Mouse (Mus musculus) ES-E14 (cell line): ENCODE results near the gene Tube1. TPM values are rescaled to one million over a fixed set of nuclear protein-coding genes. Genes with fewer than 3 reads are reported as not detected.

Source experiments
- DNase-seq: peaks from one replicate; pipeline ENCODE4 v3.0.0-alpha.2; 2013; ENCODE audit warnings: low read depth, low spot score
- H3K27ac ChIP-seq: 2 replicates; pipeline ENCODE4 v1.5.1; 2012; ENCODE audit warnings: low read depth, mild to moderate bottlenecking, low read length, moderate library complexity, mixed read lengths; ENCODE audit not compliant: poor library complexity, insufficient read depth, severe bottlenecking
- H3K36me3 ChIP-seq: 2 replicates; pipeline ENCODE4 v1.6.1; 2012; ENCODE audit warnings: mild to moderate bottlenecking, low read length, moderate library complexity, mixed read lengths; ENCODE audit not compliant: control insufficient read depth, poor library complexity, insufficient read depth, severe bottlenecking
- H3K4me1 ChIP-seq, 2 experiments: fragments of 150-350 bp in 1 of 2; sonication (generic) in 1 of 2; 2 replicates each; pipeline ENCODE4 v1.6.1; 2012; ENCODE audit warnings: low read length in 2 of 2, mild to moderate bottlenecking in 1 of 2, mixed read lengths in 1 of 2; ENCODE audit not compliant: control insufficient read depth in 2 of 2, insufficient read depth in 2 of 2, poor library complexity in 1 of 2
- H3K4me3 ChIP-seq, 2 experiments: fragments of 150-350 bp in 1 of 2; sonication (generic) in 1 of 2; 2 replicates each; pipeline ENCODE4 v1.5.1; 2012; ENCODE audit warnings: low read length in 2 of 2, low read depth in 1 of 2, mild to moderate bottlenecking in 1 of 2, mixed read lengths in 1 of 2; ENCODE audit not compliant: insufficient read depth in 1 of 2, poor library complexity in 1 of 2, severe bottlenecking in 1 of 2
- H3K9ac ChIP-seq: 2 replicates; pipeline ENCODE4 v1.6.1; 2012; ENCODE audit warnings: low read depth, mild to moderate bottlenecking, low read length, mixed read lengths; ENCODE audit not compliant: poor library complexity, insufficient read depth, severe bottlenecking
- H3K9me3 ChIP-seq: fragments of 150-350 bp; sonication (generic); 2 replicates; pipeline ENCODE4 v1.6.1; 2012; ENCODE audit warnings: low read depth, mild to moderate bottlenecking, low read length; ENCODE audit not compliant: control insufficient read depth, insufficient read depth
- CHD2 ChIP-seq: IDR thresholded peaks from 2 replicates; pipeline ENCODE4 v1.6.1; 2014; ENCODE audit warnings: mild to moderate bottlenecking, low read depth, low read length, inconsistent platforms
- HCFC1 ChIP-seq: IDR thresholded peaks from 2 replicates; pipeline ENCODE4 v1.6.1; 2012; ENCODE audit warnings: low read length, inconsistent platforms, borderline replicate concordance; ENCODE audit not compliant: insufficient read depth
- MAFK ChIP-seq: IDR thresholded peaks from 2 replicates; pipeline ENCODE4 v1.6.1; 2014; ENCODE audit warnings: mild to moderate bottlenecking, low read depth, low read length, inconsistent platforms; ENCODE audit not compliant: insufficient read depth
- ZC3H11A ChIP-seq: IDR thresholded peaks from 2 replicates; pipeline ENCODE4 v1.6.1; 2012; ENCODE audit warnings: low read depth, mild to moderate bottlenecking, inconsistent platforms, low read length, borderline replicate concordance
- ZNF384 ChIP-seq: IDR thresholded peaks from 2 replicates; pipeline ENCODE4 v1.6.1; 2012; ENCODE audit warnings: low read depth, low read length, inconsistent platforms
- in situ Hi-C, 2 experiments: fragments of 600-800 bp; cut with MboI; formaldehyde crosslinking; loops; one replicate each; pipeline ENCODE4 v1.15.1; 2025; ENCODE audit warnings: low sequenced_read_pairs in 2 of 2, inconsistent platforms in 1 of 2; ENCODE audit not compliant: unreplicated experiment in 2 of 2
- total RNA-seq: library from RNA; depleted of rRNA; stranded (reverse); fragments of 300-350 nt; gene quantifications from 2 replicates; pipeline ENCODE4 v1.2.3, GENCODE M21; 2012

The Tube1 gene
- total RNA-seq, 1 experiment, result 8.9 TPM

GRCm38 (mm10) chr10:39162666-39163484 lies 29.1 kb downstream of the Tube1 start:
- in situ Hi-C loops, result no loop called here
- Histone ChIP-seq H3K9me3 (no peaks in the 10 kb centered on the region), H3K9ac (no peak overlapping the region), H3K4me3 (no peak overlapping the region), H3K4me1 (peaks cover 2 to 6% of the 10 kb centered on the region in 2 experiments; a peak in 3 of 4 replicates), H3K36me3 (no peaks in the 10 kb centered on the region), H3K27ac (no peak overlapping the region)
- DNase-seq, result no peak
- TF ChIP-seq MAFK (no peak), ZNF384 (no peak), CHD2 (no peak), ZC3H11A (no peak), HCFC1 (no peak)

DNA sequence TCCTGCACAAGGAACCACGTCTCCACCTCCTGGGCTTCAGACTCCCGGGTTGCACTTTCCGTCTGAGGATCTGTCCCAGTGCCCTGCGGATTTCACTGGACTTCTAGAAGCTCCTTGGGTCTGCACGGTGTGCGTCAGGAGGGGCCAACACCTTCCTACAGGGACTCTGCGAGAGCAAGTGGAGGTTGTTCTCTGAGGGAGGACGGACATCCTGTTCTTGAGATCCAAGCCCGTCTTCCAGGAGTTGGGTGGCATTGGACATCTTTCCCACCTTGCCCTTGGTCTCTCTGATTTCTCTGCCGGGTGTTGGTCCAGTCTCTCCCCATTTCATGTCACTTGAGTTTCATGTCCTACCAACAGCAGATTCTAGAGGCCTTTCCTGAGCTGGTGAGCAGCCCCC lies 29.9 kb downstream of the Tube1 start, which contains the start of gene Ccn6:
Gene Ccn6 (minus strand): TSS at position 101 of the 400 bp plus-strand sequence.
- Histone ChIP-seq H3K36me3 (no peaks in the 10 kb centered on the region), H3K4me3 (no peak within 1 kb of the TSS), H3K27ac (no peak within 1 kb of the TSS), H3K4me1 (peaks cover 2 to 3% of the 10 kb centered on the region in 2 experiments; a peak in 3 of 4 replicates), H3K9me3 (no peaks in the 10 kb centered on the region), H3K9ac (no peak within 1 kb of the TSS)
- in situ Hi-C loops, result no loop called here
- TF ChIP-seq MAFK (no peak), HCFC1 (no peak), ZNF384 (no peak)
- no peak for DNase-seq

DNA sequence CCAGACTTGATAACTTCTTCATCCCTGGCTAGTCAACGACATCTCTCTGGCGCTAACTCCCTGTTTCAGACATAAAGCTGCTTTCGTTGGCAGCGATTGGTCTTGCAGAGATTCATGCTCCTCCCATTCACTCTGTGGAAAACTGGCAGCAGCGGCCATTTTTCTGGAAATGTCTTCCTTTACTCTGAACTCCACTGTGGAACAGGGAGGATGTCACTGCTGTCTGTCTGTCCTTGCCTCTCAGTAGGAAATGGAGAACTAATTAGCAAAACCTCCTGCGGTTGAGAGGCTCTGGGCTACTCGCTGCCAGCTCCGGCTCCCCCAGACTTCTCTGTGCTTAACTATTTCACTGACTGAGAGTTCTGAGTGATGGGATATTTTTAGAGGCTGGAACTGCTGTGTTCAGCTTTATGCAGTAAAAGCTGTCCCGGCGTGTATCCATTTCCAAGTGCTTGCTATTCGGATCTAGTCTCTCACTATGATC lies 31.9 kb downstream of the Tube1 start:
- no peak overlapping the region for H3K27ac ChIP-seq
- H3K36me3 ChIP-seq, result no peaks in the 10 kb centered on the region
- peaks cover 0 to 2% of the 10 kb centered on the region in 2 experiments; a peak in 2 of 4 replicates for H3K4me1 ChIP-seq
- in situ Hi-C loops, result no loop called here
- no peak overlapping the region for H3K4me3 ChIP-seq
- TF ChIP-seq ZNF384, result no peak
- no peak for TF ChIP-seq HCFC1
- TF ChIP-seq CHD2, result no peak
- no peak for TF ChIP-seq ZC3H11A
- no peak for TF ChIP-seq MAFK
- H3K9ac ChIP-seq, result no peak overlapping the region
- no peaks in the 10 kb centered on the region for H3K9me3 ChIP-seq
- DNase-seq, result no peak

DNA sequence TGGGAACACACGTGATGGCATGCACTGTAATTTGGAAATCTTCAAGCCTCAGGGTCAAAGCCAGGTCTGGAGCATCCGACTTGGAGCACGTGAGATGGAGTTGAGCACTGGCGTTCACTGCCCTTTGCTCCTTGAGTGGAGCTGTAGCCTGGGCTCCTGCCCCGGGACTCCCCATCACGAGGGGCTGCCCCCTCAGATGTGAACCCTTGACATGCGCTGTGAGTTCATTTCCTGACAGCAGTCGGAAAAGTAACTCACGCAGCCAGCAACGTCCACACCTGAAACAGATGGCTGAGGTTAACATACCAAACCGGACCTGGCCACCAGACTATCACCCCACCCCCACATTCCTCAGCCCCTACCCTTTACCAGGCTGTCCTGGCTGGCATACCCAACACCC lies 33.8 kb downstream of the Tube1 start:
- Histone ChIP-seq H3K36me3 (no peaks in the 10 kb centered on the region), H3K4me3 (no peak overlapping the region), H3K9me3 (no peaks in the 10 kb centered on the region), H3K27ac (no peak overlapping the region), H3K4me1 (peaks cover 3 to 4% of the 10 kb centered on the region in 2 experiments; a peak in 3 of 4 replicates), H3K9ac (no peak overlapping the region)
- no peak for TF ChIP-seq CHD2
- TF ChIP-seq MAFK, result no peak
- no peak for TF ChIP-seq ZNF384
- TF ChIP-seq ZC3H11A, result no peak
- TF ChIP-seq HCFC1, result no peak
- DNase-seq, result no peak
- in situ Hi-C loops, result no loop called here
